Mouse (Mus musculus) heart, adult 18-20 months (tissue): ENCODE data around the gene Il9r. TPM values are rescaled to one million over a fixed set of nuclear protein-coding genes. Genes with fewer than 3 reads are reported as not detected.

Experiments
- DNase-seq, 2 experiments: peaks; one replicate each; pipeline ENCODE4 v3.0.0; 2021 to 2022; ENCODE audit warnings: mixed read lengths in 1 of 2
- total RNA-seq, 2 experiments: library from RNA; stranded (reverse); gene quantifications; 2 replicates each; pipeline ENCODE4 v1.2.3; 2021

Il9r gene
- total RNA-seq, 2 experiments from 2014 or later, result 0.07 to 0.46 TPM

DNA sequence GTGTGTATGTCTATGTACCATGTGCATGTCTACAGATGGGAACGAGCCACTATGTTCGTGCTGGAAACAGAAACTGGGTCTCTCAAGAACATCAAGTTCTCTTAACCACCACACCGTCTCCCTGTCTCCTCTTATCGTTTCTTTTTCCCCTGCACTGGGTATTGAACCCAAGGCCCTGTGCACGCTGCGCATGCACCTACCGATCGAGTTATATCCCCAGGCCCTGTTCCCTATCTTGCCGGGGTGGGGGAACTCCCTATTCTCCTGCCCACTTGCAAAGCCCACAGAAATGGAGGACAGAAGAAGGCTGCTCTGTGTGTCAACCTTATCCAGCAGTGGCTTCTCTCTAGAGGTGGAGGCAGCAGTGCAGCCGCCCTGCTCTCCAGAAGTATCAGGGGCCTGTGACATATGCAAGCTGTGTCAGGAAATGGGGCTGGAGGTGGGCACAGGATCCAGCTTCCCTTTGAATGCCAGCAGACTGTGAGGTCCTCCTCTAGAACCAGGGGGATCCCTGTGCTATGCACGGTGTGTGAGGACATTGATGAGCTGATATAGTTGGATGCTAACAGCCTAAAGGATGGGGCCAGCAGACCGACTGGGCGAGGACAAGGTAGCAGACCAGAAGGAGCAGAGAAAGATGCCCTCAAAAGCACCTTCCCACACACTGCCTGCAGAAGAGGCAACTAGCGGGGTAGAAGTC, 1.7 kb downstream of the Il9r start:
- DNase-seq, result no peak

DNA sequence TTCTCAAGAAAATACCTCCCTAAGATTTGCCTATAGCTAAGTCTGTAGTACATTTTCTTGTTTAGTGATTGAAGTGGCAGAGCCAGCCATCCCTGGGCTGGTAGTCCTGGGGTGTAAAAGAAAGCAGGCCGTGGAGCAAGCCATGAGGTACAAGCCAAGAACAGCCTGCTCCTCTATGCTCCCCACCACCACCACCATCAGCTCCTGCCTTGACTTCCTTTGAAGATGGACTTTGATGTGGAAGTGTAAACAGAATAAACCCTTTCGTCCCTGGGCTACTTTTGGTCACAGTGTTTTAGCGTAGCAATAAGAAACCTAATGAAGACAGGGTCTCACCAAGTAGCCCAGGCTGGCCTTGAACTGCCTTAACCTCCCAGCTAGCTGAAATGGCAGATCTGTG, 2.3 kb downstream of the Il9r start:
- no peak for DNase-seq

DNA sequence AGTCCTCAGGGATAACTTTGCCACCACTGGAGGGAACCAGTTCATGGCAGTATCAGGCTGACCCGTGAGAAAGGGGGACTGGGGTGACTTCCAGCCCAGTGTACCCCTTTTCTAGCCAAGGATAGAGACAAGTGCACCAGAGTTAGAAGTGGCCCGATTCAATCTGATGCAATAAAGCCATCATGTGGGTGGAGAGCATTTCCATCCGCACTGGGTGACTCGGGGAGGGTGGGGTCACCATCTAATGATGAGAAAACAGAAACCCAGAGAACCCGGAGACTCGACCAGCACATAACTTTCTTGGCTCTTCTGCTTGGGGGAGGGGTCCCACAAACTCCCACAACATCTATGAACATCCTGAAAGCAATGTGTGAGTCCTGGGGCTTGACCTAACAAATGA, 3.4 kb downstream of the Il9r start:
- DNase-seq, result no peak

DNA sequence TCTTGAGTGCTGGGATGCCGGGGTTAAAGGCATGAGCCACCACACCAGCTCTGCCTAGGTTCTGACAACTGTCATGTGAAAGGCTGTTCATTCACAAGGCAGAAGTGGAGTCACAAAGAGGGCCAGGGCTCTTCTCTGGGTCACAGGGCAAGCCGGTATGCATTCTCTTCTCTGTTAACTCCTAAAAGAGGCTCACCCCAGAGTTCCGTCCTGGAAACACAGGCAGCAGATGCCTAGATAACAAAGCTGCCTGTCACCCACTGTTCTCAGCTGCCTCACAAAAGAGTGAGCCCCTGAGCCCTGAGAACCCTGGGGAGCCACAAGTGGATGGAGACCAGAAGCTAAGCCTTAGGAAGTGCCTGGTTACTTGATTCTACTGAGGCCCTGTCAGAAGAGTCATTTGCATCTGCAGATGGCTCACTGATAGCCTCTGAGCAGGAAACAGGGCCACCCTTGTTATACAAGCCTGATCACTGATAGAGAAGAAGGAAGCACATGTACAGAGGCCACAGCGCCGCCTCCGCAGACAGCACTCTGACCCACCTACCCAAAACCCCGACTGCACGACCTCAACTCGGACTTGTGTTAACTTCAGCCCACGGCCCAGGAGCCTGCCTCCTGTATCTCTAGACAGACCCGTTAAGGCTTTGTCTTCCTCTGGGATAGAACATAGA, 4.1 kb downstream of the Il9r start:
- DNase-seq, result no peak

DNA sequence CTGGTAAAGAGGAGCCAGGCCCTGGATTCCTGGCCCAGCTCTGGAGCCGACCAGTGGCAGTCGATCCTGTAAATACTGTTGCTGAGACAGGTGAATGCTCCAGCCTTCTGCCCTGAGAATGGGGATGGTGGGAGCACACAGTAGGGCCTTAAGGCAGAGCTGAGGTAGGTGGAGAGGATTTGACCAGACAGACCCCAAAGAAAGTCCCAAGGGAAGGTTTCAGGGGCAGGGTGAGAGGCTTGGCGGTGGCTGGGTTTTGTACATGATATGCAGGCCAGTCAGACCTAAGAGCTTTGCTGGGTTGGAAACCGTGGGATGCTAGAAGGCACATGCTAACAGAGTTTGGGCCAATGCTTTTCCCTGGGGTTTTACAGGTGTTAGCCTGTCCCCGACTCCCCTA, 5.5 kb downstream of the Il9r start:
- DNase-seq, result no peak

DNA sequence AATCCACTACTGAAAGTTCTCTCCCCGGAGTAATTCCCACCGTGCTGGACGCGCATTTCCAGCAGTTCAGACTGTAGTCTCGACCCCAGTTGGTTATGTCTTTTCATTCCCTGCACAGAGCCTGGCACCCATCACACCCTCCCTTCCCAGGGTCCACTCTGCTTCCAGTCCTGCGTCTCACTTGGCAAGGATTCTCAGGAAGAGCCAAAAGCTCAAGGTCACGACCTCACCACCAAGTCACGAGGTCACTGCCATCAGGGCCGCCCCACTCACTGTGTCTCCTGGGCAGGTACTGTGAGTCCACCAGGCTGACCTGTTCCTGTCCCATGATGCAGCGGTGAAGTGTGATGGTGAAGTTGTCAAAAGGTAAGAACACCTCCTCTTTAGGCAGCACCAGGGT, 6.0 kb downstream of the Il9r start:
- DNase-seq, result no peak

DNA sequence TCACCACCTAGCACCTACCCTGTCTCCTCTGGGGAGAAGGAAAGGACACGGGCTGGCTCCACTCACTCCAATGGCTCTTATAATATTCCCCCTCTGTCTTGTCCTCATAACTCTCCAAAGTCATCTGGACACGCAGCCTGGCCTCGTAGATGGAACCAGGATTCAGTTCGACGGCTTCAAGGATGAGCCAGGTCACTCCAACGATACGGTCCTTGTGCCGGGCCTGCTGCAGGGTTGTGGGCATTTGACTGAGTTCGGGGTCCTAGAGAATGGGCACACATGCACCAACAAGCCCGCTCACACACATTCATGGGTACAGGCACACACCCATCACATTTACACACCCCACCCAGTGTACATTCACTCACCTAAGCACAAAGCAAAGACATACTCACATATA, 6.9 kb downstream of the Il9r start:
- no peak for DNase-seq

DNA sequence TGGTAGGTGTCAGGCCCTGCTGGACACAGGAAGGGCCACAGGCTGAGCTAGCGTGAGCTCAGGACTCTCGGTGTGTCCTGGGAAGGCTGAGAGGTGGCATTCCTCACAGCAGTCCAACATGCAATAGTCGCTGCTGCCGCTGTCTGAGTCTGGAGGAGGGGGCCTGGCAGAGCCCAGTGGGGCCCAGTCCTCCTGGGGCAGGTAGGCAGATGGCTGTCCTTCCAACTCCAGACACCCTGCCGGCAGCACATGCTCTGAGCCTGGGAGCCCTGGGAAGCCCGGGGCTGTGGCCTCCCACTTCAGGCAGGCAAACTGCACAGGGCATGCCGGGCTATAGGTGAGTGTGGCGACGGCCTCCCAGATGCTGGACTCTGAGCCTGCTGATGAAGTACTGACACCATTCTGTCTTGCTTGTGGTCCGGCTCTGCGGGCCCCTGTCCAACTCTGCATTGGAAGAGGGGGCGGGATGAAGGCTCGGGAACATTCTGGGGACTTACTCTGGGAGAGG, 9.4 kb downstream of the Il9r start:
- DNase-seq, result no peak

DNA sequence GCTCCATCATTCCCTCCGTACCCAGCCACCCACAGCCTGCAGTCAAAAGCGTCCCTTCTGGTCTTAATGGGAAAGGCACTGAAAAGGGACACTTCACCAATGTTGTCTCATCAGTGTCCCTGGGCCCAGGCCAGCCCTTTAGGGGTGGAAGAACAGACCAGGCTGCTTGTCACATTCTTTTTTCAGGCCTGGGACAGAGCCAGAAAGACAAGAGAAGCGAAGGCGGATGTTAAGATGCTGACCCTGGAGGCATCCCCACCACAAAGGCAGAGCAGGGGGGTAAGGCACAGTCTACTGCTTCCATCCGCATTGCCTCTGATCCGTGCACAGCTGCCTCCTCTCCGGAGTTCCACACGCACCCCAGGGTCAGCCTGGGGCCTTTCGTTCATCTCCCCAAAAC, 10.0 kb downstream of the Il9r start:
- DNase-seq, result no peak

DNA sequence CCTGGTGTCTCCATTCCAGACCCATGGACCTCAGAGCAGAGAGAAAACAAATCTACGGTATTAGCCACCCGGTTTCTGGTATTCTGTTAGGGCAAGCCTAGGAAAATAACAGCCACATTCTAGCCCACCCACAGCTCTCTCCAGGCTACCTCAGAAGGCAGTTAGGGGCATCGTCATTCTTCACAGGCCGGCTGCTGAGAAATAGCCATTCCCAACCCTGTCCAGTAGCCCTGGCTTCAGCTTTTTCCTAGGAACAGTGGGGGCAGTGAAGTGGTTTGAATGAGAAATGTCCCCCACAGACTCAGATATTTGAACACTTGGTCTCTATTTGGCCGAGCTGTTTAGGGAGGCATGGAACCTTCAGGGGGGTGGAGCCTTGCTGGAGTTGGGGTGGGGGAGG, 10.6 kb downstream of the Il9r start:
- DNase-seq, result no peak

DNA sequence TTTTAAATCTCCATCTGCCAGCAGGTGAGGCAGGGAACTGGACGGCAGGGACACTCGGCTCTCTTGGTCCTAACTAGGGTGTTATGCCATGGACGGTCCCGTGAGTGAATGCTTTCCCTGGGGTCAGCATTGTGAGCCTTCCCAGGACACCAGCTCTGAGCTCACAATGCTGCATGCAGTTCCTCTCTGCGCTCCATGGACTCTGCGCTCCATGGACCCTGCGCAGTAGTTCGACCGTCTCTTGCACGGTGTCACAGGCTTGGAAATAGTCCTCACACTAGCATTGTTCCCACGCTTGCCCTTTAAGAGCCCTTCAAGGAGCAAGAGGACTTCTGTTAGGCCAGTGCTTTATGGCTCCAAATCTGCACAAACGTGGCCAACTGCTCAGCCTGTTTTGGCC, 11.2 kb downstream of the Il9r start:
- DNase-seq, result no peak

DNA sequence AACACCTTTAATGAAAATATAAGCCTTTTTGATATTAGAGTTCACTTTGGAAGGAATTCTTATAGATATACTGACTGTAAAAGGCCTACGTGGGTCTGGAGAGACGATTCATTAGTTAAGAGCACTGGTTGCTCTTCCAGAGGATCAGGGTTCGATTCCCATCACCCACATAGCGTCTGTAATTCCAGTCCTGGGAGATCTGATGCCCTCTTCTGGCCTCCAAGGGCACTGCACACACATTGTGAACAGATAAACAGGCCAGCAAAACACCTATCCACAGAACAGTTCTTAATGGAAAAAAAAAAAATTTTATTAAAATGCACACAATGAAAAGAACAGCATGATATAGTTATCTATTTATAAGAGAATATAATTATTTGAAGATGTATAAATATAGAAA, 12.8 kb downstream of the Il9r start:
- DNase-seq, result no peak

DNA sequence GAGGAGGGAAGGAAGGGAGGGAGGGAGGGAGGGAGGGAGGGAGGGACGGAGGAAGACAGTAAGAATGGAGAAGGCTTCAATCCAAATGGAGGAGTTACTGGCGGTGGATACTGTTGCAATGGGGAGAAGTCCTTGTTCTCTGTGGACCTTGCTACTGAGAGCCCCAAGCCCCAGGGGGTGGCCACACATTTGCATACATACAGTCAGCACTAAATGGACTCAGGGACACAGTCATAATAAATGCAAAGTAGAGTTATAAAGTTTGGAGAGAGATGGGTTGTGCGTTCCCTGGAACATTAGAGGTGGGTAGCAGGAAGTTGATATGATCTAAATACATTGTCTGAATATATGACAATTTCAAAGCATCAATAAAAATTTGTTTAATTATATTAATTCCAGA, 14.0 kb downstream of the Il9r start:
- no peak for DNase-seq

DNA sequence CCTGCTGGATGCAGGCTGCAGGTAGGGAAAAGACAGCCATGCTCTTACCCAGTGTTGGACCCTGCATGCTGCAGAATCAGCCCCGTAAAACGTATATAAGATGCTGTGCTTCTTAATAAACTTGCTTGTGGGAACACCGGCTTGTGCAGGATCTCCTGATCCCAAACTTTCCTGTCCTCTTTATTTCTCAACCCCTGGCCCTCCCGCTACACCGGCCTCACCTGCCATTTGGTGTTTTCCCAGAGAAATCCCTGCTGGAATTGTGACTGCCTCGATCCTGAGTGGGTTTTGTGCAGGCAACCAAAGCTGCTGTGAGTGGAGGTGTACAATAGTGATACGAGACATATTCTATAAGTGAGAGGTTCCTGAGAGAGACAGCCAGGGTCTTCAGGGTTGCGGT, 15.6 kb downstream of the Il9r start:
- DNase-seq, result no peak

DNA sequence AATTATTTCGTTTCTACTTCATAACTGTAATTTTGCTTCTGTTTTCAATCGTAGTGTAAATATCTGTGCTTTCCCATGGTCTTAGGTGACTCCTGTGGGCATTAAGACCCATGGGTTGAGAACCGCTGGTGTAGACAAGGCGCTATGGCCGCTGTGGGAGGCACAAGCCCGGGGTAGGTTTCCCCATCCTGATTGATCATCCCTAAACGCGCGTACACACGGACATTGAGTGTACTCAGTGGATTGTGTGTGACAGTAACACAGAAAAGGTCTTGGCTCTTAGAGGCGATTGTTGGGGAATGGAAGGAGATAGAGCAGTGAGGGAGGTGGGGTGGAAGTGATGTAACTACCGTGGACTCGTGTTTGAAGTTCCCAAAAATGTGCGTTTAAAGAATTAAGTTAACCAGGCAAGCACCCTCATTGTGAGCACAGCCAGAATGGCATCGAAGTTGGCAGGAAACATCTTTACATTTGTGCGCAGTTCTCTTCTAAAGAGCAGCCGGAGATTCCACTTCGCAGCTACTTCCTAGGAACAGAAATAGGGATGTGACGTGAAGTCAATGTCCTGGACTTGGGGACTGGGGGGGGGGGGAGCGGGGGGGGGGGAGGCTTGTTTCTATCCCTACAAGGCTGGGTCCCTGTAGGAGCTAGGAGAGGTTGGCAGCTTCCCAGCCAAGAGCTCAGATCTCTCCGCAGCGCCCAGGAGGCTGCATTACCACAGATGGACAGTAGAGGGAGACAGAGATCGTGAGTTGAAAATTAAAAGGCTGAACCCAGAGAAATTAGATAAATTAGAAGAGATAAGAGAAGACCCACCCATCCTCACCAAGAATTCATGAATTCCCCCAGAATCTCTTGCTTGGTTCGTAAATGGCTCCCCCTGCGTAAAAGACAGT, 17.9 kb downstream of the Il9r start:
- DNase-seq, result peak; percentile 79 to 92

DNA sequence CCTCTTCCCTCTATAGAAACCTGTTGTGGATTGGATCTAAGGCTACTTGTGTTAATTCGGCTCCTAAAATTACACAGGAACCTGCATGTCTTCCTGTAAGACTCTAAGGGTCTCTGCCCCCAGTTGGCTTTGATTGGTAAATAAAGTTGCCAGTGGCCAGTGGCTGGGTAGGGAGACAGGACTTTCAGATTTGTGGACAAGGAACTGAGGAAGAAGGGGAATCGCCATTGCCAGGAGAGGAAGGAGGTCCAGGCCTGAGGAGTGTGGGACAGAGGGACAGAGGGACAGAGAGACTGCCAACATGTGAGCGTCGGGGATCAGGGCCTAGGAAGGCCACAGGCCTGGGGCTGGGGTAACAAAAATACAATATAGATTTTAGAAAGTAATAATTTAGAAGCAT, 18.8 kb downstream of the Il9r start:
- DNase-seq, result no peak

DNA sequence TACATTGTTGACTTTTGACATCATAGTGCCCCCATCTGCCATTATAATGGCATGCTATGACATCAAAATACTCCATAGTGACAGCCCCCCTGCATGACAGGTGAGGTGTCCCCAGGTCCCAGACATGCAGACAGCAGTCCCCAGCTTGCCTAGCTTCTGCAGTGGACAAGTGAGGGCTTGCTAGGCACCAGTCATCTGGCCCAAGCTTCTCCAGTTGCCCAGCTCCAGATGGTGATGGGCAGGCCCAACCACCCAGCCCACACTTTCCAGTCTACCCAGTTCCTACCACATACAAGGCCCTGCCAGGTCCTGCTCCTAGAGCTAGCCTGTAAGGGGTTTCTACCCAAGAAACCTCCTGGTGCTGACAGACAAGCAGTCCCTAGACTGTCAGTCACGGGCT, 21.6 kb downstream of the Il9r start:
- DNase-seq, result no peak

DNA sequence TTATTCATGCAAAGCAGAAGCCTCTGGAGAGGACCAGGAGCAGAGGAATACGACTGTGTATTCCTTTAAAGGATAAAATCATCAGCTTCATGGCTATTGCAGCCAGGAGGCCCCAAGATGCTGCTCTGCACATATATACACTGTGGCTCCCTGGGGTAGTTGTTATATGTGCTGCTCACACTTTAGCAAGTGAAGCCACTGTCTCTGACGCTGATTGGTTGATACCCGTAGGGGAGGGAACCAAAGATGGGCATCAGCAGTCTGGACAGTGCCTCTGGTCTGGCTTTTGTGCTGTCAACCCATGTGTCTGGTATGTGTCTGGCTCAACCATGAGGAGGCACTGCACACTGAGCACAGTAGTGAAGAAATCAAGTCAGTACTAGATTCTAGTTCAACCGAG, 33.4 kb downstream of the Il9r start:
- no peak for DNase-seq

DNA sequence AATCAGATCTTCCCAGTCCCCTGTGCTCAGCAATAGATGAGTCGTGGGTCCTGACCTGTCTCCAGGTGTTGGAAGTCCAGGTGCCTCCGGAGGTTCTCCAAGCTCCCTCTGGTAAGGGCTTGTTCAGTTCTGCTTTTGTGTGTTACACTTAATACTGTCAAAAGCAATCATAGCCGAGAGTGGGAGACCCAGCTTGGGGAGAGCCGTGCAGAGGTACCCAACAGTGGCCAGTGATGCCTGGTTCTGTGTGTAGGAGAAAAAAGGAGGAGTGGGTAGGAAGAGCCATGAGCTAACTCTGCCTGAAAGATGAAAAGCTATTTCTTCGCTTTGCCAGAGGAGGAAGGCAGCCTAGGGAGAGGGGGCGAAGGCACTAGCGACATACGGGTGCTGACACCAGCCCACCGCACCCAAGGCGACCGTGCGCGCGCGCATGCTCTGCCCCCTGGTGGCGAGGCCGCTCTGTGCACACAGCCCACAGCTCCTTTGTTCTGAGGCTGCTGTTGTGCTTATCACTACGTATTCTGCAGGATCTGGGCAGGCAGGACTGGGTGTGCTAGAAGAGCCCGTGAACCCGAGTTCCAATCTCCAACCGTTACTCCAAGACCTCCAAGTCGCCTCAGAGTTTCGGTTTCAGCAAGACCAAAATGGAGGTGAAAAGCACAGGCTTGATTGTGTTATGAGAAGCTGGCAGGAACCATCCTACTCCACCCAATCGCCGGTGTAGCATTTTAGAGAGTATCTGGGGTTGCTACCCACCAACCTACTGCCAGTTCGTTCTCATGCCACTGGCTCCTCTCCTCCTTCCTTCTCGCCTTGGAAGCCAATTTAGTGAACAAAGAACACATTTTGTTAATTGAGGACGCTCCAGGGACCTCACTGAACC, 37.9 kb downstream of the Il9r start:
- peak; percentile 35 to 75 for DNase-seq

DNA sequence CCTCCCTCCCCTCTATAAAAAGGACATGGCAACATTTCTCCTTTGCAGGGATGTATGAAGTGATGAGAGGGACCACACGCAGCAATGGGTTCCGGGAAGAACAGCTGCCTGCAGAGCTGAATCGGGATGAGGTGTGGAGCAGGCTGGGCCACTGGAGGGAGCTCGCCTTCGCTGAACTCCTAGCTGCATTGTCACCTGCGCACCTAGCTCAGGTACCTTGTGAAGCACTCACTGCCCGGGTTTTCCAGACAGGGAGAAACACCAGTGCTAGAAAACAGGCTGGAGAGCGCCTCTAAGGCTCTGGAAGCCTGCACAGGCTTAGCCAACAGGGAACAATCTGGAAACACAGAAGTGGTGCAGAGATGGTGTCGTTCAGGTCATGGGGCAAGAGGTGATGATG, 38.6 kb downstream of the Il9r start:
- DNase-seq, result no peak

DNA sequence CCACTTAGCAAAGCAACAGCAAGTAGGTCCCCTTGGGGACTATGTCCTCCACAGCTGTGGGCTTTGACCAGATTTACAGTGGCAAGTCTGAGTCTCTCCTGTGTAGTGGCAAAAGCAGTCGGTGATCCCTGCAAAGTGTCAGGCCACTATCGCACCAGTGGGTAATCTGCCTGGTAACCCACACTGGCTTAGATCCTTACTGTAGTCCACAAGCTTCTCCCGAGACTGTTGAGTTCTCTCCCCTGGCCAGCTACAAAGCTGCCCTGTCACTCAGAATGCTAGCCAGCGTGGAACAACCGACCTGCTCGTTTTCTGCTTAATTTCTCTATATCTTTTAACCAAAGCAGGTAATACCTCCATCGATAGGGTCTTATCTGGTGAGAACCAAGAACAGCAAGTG, 39.7 kb downstream of the Il9r start:
- no peak for DNase-seq

DNA sequence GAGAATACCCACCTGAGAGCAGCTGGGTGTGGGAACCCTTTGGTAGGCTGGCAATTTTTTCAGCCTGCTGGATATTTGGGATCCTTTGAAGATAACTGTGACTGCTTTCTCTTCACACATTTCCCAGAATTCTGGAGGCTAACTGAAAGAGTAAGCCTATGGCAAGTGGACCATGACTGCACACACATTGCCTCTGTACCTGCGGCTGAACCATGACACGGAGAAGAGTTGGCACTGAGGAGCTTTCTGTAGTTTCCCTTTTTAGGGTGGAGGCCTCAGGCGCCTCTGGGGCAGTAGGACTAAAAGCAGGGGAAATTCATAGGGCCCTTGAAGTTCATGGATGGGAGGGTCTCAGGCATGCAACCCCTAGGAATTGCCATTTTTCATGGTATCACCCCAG, 40.9 kb downstream of the Il9r start:
- no peak for DNase-seq
